Mouse (Mus musculus) heart, adult 18-20 months (tissue): Measurements from ENCODE around the gene Tnfrsf22. TPM values are rescaled to one million over a fixed set of nuclear protein-coding genes. Genes with fewer than 3 reads are reported as not detected.

Source experiments
- total RNA-seq, 2 experiments: library from RNA; stranded (reverse); gene quantifications; 2 replicates each; pipeline ENCODE4 v1.2.3; 2021

Tnfrsf22 gene
- total RNA-seq, 2 experiments from 2014 or later: 2.7 to 3.3 TPM

Other genes with a start within 250 kb of the Tnfrsf22 start
- 10 to 100 TPM; 22.9 to 30.2 TPM for gene Cdkn1c, start 188.6 kb downstream of the Tnfrsf22 start, total RNA-seq
- under 1 TPM; 0.50 to 0.87 TPM for gene Slc22a18, start 175.9 kb downstream of the Tnfrsf22 start, total RNA-seq
- not detected for gene Phlda2, start 146.5 kb downstream of the Tnfrsf22 start, total RNA-seq
- 100 to 1,000 TPM; 185 to 191 TPM for gene Nap1l4, start 100.6 kb downstream of the Tnfrsf22 start, total RNA-seq
- 10 to 100 TPM; 20.4 to 20.6 TPM for gene Cars, start 49.6 kb downstream of the Tnfrsf22 start, total RNA-seq
- gene Tnfrsf26, start 20.9 kb downstream of the Tnfrsf22 start, total RNA-seq: under 1 TPM; 0.50 to 0.80 TPM
- 1 to 10 TPM; 3.2 to 5.1 TPM for gene Tnfrsf23, start 36.2 kb upstream of the Tnfrsf22 start, total RNA-seq
- gene Osbpl5, start 107.3 kb upstream of the Tnfrsf22 start, total RNA-seq: 10 to 100 TPM; 16.6 to 17.6 TPM
- gene Mrgprg, start 117.3 kb upstream of the Tnfrsf22 start, total RNA-seq: under 1 TPM in 1 of 2 experiments, not detected in 1; 0.36 TPM
- 1 to 10 TPM; 1.6 to 2.0 TPM for gene Mrgpre, start 134.8 kb upstream of the Tnfrsf22 start, total RNA-seq
- gene Nadsyn1, start 173.2 kb upstream of the Tnfrsf22 start, total RNA-seq: 1 to 10 TPM; 5.0 to 5.5 TPM
- gene Dhcr7, start 173.5 kb upstream of the Tnfrsf22 start, total RNA-seq: 1 to 10 TPM; 6.3 to 8.5 TPM
- gene Gm498, start 217.2 kb upstream of the Tnfrsf22 start, total RNA-seq: not detected